Mouse (Mus musculus) thymus, postnatal 25 days (tissue): ENCODE data around the gene Pgm2.
A peak's percentile ranks its signal among the peaks of the same experiment; 100 is the strongest.

Experiments
- DNase-seq: peaks from one replicate; pipeline ENCODE4 v3.0.0; 2022

The Pgm2 gene

GRCm38 (mm10) chr5:64092748-64093292 lies at the start of gene Pgm2:
Gene Pgm2 (plus strand): TSS chr5:64092950.
- peak; percentile 77 for DNase-seq

- no peak for DNase-seq
Measured at GRCm38 (mm10) chr5:64043694-64044453, 48.9 kb upstream of the Pgm2 start.

- DNase-seq: peak; percentile 53
Measured at GRCm38 (mm10) chr5:64044790-64045189, 48.0 kb upstream of the Pgm2 start.

DNA sequence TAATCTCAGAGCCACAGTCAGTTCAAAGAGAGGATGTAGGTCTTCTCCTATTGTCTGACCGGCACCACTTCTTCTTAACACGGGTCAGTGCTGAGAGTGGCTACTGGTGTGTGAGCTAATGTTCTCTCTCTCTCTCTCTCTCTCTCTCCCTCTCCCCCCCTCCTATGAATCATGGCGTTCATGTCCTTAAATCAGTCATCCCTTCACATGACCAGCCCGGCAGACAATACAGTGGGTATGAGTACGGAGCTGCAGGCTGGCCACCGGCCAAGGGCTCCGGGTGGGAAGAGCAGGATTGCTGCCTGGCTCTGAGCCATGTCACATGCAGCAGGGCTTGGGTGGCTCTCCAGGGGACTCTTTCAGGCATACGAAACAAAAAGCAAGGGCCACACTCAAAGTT lies 47.2 kb upstream of the Pgm2 start:
- no peak for DNase-seq

GRCm38 (mm10) chr5:64046995-64047394 lies 45.8 kb upstream of the Pgm2 start:
- no peak for DNase-seq

- DNase-seq: no peak
Measured at GRCm38 (mm10) chr5:64047921-64048320, 44.8 kb upstream of the Pgm2 start.

DNA sequence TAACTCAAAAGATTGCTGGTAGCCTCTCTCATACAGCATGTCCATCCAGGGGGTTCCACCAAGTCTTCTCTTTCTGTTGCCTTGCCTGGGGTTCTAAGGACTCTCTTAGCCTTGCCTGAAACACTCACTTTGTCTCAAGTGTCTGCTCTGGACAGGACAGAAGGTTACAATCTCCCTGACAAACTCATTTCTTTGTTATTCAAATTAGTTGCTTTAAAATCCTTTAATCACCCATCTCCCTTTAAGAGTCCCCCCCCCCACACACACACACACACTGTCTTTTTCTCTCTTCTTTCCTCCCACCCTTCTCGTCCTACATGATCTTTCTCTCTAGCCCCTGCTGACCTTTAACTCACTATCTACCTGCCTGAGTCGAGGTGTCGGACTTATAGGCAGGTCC lies 44.1 kb upstream of the Pgm2 start:
- DNase-seq: no peak

- no peak for DNase-seq
Measured at GRCm38 (mm10) chr5:64049256-64049655, 43.5 kb upstream of the Pgm2 start.

DNA sequence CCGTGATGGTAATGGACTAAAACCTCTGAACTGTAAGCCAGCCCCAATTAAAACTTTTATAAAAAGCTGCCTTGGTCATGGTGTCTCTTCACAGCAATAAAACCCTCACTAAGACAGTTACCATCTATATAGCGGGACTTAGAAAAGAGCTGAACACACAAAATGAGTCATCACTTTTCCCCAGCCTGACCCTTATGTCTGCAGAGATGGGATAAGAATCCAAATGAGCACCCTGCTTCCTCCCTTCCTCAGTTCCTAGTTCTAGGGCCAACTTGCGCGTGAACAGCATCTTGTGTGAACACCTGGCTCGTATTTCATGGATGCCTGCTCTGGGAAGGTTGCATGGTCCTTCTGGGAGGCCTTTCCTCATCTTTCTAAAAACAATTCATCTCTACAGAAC lies 39.7 kb upstream of the Pgm2 start:
- DNase-seq: no peak

GRCm38 (mm10) chr5:64056210-64056609 lies 36.5 kb upstream of the Pgm2 start:
- no peak for DNase-seq

DNA sequence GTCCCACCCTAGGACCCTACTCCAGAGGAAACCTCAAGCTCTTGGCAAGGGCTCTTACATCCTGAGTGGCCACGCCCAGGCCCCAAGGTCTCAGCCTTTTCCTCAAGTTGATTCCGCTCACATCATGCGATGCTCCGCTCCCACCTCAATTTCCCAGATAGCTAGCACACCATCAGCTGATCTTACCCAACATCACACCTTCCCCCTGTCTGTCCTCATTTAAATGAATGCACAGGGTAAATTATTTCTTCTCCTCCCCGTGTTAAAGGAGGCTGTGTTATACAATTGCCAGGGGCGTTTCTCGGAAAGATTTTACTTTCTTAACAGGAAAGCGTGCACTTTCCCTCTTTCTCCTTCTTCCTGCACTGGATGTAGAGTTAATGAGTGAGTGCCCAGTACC lies 31.9 kb upstream of the Pgm2 start:
- no peak for DNase-seq

DNA sequence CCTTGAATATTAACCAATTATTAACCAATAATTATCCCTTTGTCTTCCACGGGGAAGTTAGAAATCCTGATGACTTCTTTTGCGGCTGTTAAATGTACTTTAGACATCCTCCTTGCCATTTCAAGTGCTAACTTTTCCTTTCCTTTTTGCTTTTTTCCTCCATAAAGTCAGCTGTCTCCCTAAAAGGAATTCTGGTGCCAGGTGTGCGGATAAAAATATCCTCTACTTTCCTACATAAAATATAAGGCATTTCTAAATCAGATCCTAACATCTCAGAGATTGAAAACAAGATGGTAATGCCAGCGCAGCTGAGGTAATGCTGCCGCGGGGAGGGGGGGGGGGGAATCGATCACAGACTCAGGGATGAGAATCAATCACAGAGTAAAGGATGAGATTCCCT lies 31.1 kb upstream of the Pgm2 start:
- DNase-seq: no peak

- no peak for DNase-seq
Measured at GRCm38 (mm10) chr5:64062882-64063621, 29.7 kb upstream of the Pgm2 start.

DNA sequence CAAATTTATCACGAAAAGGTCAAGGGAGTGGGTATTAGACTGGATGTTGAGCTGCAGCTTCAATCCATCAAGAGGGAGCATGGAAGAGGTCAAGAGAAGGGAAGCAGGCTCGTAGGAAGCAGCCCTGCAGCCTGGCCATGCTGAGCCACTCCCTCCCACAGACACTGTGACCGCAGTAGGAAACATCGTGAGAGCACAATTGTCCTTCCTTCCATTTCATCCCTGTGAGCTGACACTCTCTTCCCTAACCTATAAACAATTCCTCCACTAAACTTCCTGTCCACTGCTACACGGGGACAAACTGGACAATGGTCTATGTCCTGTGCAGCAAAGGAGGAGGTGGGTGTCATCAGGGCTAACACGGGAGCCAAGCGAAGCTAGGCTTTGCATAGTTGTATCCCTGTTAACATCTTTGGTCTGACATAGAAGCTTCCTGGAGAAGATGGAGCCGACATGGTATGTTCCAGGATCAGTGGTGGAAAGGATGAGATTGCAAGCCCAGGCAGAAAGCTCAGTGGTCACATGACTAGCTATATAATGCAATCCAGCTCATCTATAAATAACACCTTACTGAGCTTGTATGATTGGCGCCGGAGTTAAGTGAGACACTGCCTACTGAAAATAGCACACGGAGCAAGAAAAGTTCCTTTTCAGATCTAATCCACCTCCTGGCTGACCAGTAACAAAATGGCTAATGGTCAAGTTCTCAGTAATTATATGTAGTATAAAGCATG lies 29.0 kb upstream of the Pgm2 start:
- no peak for DNase-seq

DNA sequence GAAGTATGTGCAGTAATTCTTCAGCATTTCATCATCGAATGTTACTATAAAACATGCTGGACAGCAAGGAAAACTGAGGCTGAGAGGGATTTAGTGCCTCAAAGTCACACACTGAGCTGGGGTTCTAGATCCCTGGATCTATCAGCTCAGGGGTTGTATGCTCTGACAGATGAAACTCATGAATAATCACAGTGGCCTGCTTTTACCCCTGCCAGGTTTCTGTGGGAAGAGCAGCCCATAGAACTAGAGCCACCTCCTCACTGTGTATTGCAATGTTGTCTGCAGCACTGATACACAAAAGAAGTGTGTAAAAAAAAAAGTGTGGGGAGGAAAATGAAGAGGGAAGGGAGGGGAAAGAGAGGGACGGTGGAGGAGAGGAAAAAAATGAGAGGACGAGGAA lies 28.3 kb upstream of the Pgm2 start:
- DNase-seq: no peak

DNA sequence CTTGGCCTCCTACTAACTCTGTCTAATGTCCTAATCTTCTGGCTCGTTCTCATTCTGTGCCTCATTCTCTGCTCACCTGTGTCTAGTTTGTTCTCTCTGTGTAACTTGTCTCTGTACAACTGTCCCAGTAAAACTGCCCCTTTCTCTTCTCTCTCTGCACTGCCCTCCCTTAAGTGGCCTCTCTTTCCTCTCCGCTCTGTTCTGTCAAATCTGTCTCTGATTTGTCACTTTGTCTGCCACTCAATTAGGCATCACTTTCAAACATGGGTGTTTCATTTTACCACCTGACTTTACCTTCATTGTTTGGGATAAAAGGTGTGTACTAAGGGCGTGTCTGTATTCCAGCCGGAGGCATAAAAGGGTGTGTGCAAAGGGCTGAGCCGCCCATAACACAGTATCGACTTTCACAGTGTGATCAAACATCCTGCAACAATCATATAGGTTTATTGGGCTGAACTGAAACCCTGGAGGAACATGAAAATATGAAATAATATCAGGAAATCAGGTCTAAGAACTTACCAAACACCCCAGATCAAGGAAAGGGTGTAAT lies 27.2 kb upstream of the Pgm2 start:
- no peak for DNase-seq

GRCm38 (mm10) chr5:64066159-64066558 lies 26.6 kb upstream of the Pgm2 start:
- DNase-seq: no peak

- no peak for DNase-seq
Measured at GRCm38 (mm10) chr5:64067576-64067975, 25.2 kb upstream of the Pgm2 start.

DNA sequence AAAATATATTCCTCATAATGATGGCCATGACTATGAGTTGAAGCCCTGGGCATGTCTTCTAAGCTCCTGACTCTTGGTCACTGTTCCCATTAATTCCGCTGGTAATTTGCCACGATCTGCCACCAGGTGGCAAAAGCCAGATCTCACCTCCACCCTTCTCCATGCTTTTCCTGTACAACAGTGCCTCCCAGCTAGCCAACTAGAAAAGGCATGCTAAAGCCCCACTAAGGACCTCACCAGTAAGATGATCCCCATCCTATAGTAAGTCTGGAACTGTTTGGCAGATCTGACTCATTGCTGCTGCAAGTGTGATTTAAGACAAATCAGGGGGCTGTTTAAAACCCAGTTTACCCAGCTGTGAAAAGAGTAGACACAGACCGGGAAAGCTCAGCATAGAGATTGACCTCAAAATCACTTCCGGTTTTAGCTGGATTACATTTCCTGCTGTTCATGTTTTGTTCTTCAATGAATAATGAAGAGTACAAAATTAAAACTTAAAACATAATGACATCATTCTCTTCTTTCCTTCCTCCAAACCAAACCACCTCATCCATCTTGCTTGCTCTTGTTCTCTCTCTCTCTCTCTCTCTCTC lies 22.6 kb upstream of the Pgm2 start:
- peak; percentile 56 for DNase-seq

- no peak for DNase-seq
Measured at GRCm38 (mm10) chr5:64070742-64071476, 21.8 kb upstream of the Pgm2 start.

DNA sequence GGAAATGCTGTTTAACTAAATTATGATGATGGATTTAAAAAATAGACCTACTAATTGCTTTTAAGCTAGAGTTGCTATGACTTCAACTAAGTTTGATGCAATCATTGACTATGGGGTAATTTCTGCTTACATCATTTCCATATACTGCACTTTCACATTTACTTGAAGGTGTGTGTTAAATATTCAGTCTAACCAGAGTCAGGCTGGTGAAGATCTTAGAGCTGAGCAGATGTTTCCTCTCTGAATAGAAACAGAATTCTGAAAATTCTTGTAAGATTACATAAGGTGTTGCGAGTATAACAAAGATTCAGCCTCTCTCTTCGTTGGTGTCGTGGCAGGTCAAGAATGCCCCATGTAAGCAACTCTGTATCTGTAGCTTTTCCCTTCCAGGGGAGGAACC lies 18.3 kb upstream of the Pgm2 start:
- DNase-seq: no peak

DNA sequence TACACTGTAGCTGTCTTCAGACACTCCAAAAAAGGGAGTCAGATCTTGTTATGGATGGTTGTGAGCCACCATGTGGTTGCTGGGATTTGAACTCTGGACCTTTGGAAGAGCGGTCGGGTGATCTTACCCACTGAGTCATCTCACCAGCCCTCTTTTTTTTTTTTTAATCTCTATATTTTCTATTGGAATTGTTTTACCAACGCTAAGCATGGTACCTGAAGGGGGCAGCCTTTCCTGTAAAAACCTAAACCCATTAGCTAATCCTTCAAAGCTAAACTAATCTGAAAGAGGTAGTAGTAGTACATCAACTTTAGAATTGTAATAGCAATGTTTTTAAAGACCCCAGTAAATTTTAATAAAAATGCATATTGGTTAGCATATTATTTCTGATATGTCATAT lies 17.2 kb upstream of the Pgm2 start:
- peak; percentile 27 for DNase-seq
